Mouse (Mus musculus): ENCODE measurements around the gene Creb5. TPM values are rescaled to one million over a fixed set of nuclear protein-coding genes. Genes with fewer than 3 reads are reported as not detected.

Creb5 gene
- polyA plus RNA-seq, 1 experiment from 2014 or later, result 8.9 TPM

DNA sequence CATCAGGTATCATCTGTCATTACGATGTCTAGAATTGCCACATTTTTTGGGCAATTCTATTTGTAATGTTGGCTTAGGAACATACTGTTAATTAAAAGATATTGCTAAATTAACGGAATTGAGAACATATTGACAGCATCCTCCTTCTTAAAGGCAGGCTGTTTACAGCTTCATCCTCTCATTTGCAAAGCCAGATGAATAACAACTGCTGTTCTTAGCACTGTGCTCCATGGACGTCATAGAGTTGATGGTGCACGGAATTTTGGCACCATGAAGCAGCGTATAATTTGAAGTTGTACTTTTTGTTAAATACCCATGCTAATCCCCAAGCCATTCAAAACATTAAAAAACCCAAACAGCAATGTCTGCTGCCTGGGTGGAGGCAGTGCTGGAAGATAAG is 10.8 kb downstream of the Creb5 start:
- Histone ChIP-seq H3K27ac (no peak overlapping the region), H3K4me3 (ENCODE audit: inconsistent target) (no peak overlapping the region), H3K79me2 (ENCODE audit: inconsistent target) (no peaks in the 10 kb centered on the region), H3K36me3 (ENCODE audit: inconsistent target) (no peaks in the 10 kb centered on the region)
- WGBS (ENCODE audit: missing documents), result 93% methylated on average over 5 of the region's 5 CpGs

DNA sequence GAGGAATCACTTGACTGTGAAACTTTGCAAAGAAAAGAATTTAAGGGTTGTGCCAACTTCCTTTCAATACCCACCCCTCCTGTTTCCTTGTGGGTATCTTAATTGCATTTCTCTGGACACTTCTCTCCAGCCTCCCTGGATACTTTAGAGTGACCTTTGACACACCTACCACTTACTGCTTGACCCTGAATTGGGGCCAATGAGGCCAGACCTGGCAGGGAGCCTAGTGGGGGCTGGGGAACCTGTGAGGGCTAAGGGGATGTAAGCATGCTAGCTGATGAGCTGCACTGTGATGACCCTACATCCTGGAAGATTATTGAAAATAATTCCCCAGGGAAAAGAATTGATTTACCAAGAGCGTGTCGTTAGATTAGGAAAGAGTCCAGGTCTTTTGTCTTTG is 17.1 kb downstream of the Creb5 start:
- WGBS (ENCODE audit: missing documents), result 88% methylated on average over 2 of the region's 2 CpGs
- H3K79me2 ChIP-seq (ENCODE audit: inconsistent target), result no peaks in the 10 kb centered on the region
- H3K36me3 ChIP-seq (ENCODE audit: inconsistent target), result no peaks in the 10 kb centered on the region
- H3K27ac ChIP-seq, result no peak overlapping the region
- H3K4me3 ChIP-seq (ENCODE audit: inconsistent target), result no peak overlapping the region

DNA sequence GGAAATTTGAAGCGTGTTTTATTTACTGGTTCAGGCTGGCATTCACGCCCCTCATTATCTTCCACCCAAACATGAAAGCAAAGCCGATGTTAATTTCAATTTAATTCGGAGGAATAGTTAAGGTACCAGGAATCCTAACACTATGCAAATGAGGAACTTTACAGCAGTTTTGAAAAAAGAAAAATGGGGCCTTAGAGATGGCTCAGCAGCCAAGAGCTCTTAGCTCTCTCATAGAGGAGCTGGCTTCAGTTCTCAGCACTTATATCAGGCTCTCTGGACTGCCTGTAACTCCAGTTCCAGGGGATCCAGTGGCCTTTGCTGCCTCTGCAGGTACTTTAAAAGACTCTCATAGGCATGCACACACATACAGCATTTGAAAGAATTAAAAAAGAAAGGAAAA is 19.1 kb downstream of the Creb5 start:
- Histone ChIP-seq H3K36me3 (ENCODE audit: inconsistent target) (no peaks in the 10 kb centered on the region), H3K79me2 (ENCODE audit: inconsistent target) (no peaks in the 10 kb centered on the region), H3K4me3 (ENCODE audit: inconsistent target) (no peak overlapping the region), H3K27ac (no peak overlapping the region)
- 91% methylated on average over 4 of the region's 4 CpGs for WGBS (ENCODE audit: missing documents)

DNA sequence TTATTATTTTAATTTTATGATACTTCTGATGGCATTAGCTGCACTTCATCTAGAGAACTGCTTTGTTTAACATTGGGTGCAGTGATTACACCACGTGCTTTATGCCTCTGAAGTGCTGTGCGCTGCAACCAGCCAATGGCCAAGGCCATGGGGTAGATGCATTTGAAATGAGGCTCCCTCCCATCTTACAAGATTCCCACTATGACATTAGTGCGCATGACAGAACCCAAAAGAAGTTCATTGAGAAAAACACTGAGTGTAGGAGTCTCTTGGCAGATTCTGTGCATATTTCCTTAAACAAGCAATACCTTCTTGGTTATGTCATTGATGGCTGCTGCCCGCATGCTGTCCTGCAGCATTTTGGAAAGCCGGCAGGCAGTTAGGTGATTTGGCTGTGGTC is 19.6 kb downstream of the Creb5 start:
- Histone ChIP-seq H3K79me2 (ENCODE audit: inconsistent target) (no peaks in the 10 kb centered on the region), H3K4me3 (ENCODE audit: inconsistent target) (no peak overlapping the region), H3K36me3 (ENCODE audit: inconsistent target) (no peaks in the 10 kb centered on the region), H3K27ac (no peak overlapping the region)
- WGBS (ENCODE audit: missing documents), result 96% methylated on average over 5 of the region's 5 CpGs

DNA sequence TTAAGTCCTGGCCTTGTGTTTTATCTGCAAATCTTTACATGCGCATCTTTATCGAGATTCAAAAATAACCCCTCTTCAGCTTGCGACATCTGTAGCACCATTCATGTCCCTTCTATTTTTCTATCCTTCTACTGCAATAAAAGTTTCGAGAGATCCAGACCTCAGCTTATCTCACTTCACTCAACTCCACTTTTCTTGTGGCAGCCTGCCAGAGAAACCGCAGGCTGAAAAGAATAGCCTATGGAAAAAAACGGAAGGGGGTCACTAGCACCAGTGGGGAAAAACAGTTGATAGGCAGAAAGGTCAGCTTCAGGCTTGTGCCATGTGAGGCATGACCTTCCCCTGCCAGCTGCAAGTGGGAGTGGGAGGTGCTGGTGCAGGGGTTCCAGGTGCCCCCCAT is 21.6 kb downstream of the Creb5 start:
- no peaks in the 10 kb centered on the region for H3K36me3 ChIP-seq (ENCODE audit: inconsistent target)
- no peak overlapping the region for H3K27ac ChIP-seq
- no peaks in the 10 kb centered on the region for H3K79me2 ChIP-seq (ENCODE audit: inconsistent target)
- H3K4me3 ChIP-seq (ENCODE audit: inconsistent target), result no peak overlapping the region
- WGBS (ENCODE audit: missing documents), result 11% methylated on average over 6 of the region's 6 CpGs

DNA sequence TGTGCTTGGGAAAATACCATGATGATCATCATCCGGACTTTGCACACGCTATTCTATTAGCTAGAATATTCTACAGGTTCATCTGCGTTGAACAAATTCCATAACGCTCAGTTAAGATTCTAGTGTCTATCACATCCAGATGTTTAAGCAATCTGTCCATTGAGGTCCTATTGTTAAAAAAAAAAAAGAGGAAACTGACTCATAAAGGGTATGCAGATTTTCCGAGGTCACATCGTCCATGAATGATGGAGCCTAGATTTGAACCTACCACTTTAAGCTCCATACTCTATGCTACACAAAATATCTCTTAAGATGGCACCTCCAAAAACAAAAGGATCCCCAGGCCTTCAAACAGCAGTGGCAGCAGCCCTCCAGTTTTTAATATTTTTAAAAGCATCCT is 26.5 kb downstream of the Creb5 start:
- WGBS (ENCODE audit: missing documents), result 75% methylated on average over 6 of the region's 6 CpGs
- no peak overlapping the region for H3K4me3 ChIP-seq (ENCODE audit: inconsistent target)
- no peak overlapping the region for H3K27ac ChIP-seq
- no peaks in the 10 kb centered on the region for H3K36me3 ChIP-seq (ENCODE audit: inconsistent target)
- H3K79me2 ChIP-seq (ENCODE audit: inconsistent target), result no peaks in the 10 kb centered on the region

DNA sequence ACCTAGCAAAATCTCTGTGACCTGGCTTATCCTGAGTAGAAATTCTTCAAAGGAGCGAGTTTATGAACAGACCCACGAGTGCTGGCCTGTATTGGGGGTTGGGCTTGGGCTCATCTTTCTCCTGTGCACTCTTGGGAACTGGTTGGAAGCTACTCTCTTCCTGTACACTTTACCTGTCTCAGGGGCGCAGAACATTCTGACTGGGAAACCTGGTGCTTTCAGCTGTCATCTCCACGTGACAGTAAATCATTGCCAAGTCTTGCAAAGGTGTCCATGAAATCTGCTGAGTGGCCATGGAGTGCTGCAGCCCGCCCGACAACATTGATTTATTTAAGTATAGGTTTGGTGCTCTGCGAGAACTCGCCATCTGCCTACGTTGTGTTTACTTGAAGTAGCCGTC is 27.1 kb downstream of the Creb5 start:
- Histone ChIP-seq H3K27ac (no peak overlapping the region), H3K79me2 (ENCODE audit: inconsistent target) (no peaks in the 10 kb centered on the region), H3K4me3 (ENCODE audit: inconsistent target) (no peak overlapping the region), H3K36me3 (ENCODE audit: inconsistent target) (no peaks in the 10 kb centered on the region)
- WGBS (ENCODE audit: missing documents), result 93% methylated on average over 10 of the region's 10 CpGs

DNA sequence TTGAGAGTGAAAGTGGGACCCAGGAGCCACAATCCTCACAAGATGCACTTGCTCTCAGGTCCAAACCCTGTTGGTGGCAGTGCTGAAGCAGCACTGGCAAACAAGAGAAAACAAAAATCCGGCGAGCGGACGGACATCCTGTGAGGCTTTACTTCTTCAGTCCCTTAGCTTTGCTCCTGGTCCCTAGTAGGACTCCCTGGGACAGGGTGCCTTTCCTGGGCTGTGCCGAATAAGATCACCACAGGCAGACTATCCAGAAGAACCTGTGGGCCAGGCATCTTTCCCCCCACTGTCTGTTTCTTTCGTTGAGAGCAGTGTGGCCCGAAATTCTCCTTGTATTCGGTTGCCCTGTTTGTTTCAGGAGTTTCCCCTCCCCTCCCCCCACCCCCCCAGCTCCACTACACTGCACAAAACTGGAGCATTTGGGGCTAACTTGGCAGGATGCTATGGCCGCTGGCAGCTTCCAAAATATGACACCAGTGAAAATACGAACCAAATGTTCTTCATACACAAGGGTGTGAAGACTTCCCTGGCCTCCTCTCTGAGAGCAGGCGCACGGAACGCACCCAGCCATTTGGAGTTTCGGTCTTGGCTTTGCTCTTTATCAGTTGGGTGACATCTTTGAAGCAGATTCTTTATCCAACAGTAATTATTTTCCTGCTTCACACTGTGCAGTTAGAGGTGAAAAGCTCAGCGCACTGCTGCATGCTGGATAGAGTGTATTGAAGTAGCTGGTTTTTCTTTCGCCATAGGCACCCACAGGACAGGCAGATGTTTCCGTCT is 32.7 kb downstream of the Creb5 start:
- Histone ChIP-seq H3K36me3 (ENCODE audit: inconsistent target) (no peaks in the 10 kb centered on the region), H3K4me3 (ENCODE audit: inconsistent target) (no peak overlapping the region), H3K79me2 (ENCODE audit: inconsistent target) (no peaks in the 10 kb centered on the region), H3K27ac (no peak overlapping the region)
- WGBS (ENCODE audit: missing documents), result 92% methylated on average over 17 of the region's 17 CpGs

DNA sequence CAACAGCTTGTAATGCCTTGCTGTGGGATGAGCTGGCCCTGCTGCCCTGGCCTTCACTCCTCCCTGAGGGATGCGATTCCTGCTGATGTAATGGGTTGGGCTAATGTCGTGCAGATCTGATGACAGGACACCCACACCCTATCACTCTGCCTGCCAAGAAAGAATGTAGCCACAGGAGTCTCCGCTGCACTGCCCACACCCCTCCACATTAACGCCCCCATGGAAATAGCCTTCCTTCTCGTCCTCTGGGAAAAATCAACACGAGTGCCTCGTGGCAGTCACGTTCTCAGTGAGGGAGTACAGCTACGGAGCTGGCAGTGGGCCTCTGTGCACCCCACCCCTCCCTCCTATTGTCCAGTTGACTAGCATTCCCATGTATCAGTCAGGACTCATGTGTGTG is 50.3 kb downstream of the Creb5 start:
- Histone ChIP-seq H3K27ac (no peak overlapping the region), H3K36me3 (ENCODE audit: inconsistent target) (no peaks in the 10 kb centered on the region), H3K79me2 (ENCODE audit: inconsistent target) (no peaks in the 10 kb centered on the region), H3K4me3 (ENCODE audit: inconsistent target) (no peak overlapping the region)
- WGBS (ENCODE audit: missing documents), result 89% methylated on average over 9 of the region's 9 CpGs

DNA sequence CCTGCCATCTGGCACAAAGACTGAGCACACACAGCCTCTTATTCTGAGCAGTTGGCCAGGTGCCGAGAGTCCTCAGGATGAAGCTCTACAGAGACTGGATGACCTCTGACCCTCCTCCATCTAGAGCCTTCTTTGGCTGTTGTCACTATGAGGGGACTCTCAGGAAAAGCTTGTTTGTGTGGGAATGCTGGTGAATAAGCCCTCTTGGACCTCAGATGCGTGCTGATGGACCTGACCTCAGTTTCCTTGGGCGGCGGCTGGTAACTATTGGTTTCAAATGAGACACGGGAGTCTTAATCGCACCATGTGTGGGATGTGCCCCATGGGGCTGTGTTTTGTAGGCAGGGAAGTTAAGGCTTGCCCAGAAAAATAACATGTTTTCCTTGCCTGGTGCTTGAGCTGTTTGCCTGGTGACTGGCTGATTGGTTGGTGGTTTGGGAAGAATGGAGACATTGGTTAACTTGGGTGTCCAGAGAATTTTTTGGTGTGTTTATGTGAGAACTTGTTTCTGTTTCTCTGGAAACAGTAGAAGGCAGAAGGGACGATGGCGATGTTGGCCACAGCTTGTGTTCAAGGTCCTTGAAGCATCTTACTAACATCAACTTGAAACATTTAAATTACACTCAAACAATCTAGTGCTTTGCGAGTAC is 65.4 kb downstream of the Creb5 start:
- Histone ChIP-seq H3K4me3 (ENCODE audit: inconsistent target) (no peak overlapping the region), H3K36me3 (ENCODE audit: inconsistent target) (no peaks in the 10 kb centered on the region), H3K79me2 (ENCODE audit: inconsistent target) (no peaks in the 10 kb centered on the region), H3K27ac (no peak overlapping the region)
- 96% methylated on average over 9 of the region's 9 CpGs for WGBS (ENCODE audit: missing documents)

DNA sequence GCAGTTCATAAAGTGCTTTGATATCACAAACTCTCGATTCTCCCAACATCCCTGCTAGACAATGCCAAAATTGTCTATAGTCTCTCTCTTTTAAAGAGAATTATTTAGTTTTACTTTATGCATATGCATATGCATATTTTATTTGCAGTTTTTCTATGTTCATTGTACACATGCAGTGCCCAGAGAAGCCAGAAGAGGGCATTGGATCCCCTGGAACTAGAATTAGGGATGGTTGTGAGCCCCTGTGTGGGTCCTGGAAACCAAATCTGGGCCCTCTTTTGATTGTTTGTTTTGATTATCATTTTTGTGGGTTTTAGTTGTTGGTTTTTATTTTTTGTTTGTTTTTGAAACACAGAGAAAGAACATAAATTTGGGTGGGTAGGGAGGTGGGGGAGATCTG is 69.3 kb downstream of the Creb5 start:
- Histone ChIP-seq H3K36me3 (ENCODE audit: inconsistent target) (no peaks in the 10 kb centered on the region), H3K4me3 (ENCODE audit: inconsistent target) (no peak overlapping the region), H3K27ac (no peak overlapping the region), H3K79me2 (ENCODE audit: inconsistent target) (no peaks in the 10 kb centered on the region)
- 93% methylated on average over 1 of the region's 1 CpGs for WGBS (ENCODE audit: missing documents)

DNA sequence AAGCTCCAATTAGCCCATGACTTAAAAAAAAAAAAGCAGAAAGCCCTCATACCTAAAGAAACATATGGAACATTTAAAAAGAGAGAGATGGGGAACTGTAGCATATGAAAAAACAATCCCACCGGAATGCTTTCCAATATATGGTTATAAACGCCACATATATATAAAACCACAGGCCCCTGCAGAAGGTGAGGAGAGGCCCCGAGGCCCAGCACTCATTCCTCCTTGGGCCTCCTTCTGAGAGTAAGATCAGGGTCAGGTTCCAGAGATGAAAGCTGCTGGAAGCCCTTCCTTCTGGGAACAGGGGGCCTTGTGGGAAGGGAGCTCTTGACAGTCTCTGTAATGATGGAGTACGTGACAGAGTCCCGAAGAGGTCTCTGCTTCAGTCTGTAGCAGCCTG is 76.5 kb downstream of the Creb5 start:
- 86% methylated on average over 5 of the region's 5 CpGs for WGBS (ENCODE audit: missing documents)
- Histone ChIP-seq H3K27ac (no peak overlapping the region), H3K36me3 (ENCODE audit: inconsistent target) (no peaks in the 10 kb centered on the region), H3K4me3 (ENCODE audit: inconsistent target) (no peak overlapping the region), H3K79me2 (ENCODE audit: inconsistent target) (no peaks in the 10 kb centered on the region)

DNA sequence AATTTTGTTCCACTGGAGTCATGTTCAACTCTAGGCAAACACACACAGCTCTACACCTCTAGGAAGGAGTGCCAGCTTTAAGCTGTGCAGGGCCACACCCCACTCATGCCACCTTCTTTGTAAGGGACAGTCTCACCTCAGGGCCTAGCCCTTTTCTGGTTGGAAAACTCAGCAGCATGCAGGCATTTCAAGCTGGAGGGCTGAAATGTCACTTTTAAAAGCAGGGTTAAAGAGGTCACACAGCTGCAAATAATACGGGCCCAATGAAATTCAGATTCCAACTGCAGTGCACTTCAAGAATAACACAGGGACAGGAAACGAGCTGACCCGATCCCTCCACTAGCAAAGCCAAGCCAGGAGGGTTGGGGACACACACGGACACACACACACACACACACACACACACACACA is 76.9 kb downstream of the Creb5 start:
- WGBS (ENCODE audit: missing documents), result 100% methylated on average over 4 of the region's 4 CpGs
- Histone ChIP-seq H3K36me3 (ENCODE audit: inconsistent target) (no peaks in the 10 kb centered on the region), H3K79me2 (ENCODE audit: inconsistent target) (no peaks in the 10 kb centered on the region), H3K27ac (no peak overlapping the region), H3K4me3 (ENCODE audit: inconsistent target) (no peak overlapping the region)

DNA sequence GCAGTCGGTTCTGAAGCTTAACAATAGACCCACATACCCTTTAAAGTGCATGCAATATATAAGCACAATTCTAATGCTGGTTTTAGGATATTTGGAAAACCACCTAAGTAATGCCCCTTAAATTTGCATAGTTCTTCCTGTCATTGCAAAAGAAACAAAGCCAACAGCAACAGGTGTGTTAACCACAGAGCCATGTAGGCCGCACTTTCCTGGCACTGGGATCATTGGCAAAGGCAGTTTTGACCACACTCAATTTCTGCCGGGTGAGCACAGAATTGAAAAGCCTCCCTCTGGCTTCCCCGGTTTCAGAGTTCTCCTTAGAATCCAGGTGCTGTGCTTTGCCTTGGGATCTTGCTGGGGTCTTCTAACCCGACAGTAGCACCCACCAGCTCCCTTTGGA is 82.1 kb downstream of the Creb5 start:
- no peak overlapping the region for H3K4me3 ChIP-seq (ENCODE audit: inconsistent target)
- no peaks in the 10 kb centered on the region for H3K36me3 ChIP-seq (ENCODE audit: inconsistent target)
- no peaks in the 10 kb centered on the region for H3K79me2 ChIP-seq (ENCODE audit: inconsistent target)
- peak overlapping the region; percentile 54 for H3K27ac ChIP-seq
- 75% methylated on average over 5 of the region's 5 CpGs for WGBS (ENCODE audit: missing documents)

DNA sequence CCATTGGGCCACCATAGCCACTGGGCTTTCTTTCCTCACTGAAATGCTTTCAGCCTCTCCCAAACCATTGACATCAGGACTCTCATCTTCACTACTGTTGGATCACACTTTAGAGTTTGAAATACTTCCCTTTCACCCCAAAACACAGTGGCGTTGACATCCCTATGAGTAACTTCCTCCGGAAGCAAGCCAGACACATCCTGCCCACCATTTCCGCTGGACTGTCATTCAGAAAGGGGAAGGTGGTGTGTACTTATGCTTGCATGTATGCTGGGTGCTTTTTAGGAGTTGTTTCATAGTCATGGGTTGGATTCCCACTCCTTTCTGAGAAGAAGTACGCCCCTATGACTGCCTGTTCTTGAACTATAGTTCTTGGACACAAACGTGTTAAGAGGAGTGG is 82.9 kb downstream of the Creb5 start:
- no peaks in the 10 kb centered on the region for H3K79me2 ChIP-seq (ENCODE audit: inconsistent target)
- no peak overlapping the region for H3K4me3 ChIP-seq (ENCODE audit: inconsistent target)
- no peaks in the 10 kb centered on the region for H3K36me3 ChIP-seq (ENCODE audit: inconsistent target)
- WGBS (ENCODE audit: missing documents), result 5% methylated on average over 5 of the region's 5 CpGs
- peak overlapping the region; percentile 54 for H3K27ac ChIP-seq
